Mouse (Mus musculus): ENCODE results near the gene Pth1r.
A peak's percentile ranks its signal among the peaks of the same experiment; 100 is the strongest.

Pth1r gene

DNA sequence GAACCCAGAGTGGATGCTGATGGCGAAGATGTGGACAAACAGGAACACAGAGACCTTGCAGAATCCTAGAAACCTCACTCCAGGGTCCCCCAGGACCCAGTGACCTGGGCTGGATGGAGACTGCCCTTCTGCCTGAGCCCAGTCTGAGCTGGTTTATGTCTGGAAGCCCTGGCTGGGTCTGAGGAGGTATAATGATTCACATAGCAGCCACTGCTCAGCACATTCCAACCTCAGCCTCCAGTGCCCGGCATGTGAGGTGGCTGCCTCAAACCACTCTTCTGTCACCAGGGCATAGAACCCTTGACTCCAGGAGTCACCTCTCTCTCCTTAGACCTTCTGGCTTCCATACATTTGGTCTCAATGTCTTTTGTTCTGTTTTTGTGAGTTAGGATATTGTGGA lies 1.5 kb upstream of the Pth1r start:
- DNase-seq (ENCODE audit: low spot score) = no peak

DNA sequence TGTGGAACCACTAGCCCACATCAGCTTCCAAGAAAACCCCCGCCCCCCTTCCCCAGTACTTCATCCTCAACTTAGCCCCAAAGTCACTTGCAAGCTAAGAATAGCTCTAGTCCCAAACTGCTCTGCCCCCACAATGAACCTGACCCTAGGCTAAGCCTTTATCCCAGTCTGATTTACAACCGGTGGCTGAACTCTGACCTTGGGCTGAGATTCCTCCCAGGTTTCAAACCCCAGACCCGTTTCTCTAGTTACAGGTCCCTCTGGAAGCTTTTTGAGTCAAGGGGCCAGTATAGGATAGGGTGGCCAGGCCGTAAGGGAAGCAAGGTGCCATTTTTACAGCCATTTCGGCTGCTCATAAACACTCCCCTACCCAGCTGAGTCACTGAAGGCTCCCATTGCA lies 707 bp downstream of the Pth1r start:
- no peak for DNase-seq (ENCODE audit: low spot score)

DNA sequence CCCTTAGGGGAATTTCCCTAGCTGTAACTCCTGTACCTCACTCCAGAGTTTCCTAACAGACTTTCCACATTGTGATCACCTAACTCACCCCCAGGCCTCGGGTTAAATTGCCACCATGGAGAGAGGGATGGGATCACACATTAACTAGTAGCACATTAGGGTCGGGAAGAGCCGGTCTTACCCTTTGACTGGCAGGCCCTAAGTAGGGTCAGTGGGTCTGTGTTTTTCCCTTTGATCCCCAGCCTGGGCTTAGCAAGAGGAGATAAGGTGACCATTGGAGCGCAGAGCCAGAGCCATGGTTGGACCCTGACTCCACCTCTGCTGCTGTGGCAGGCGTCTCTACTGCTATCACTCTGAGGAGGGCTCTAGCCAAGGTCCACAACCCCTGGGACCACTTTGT lies 1.2 kb downstream of the Pth1r start:
- no peak for DNase-seq (ENCODE audit: low spot score)

DNA sequence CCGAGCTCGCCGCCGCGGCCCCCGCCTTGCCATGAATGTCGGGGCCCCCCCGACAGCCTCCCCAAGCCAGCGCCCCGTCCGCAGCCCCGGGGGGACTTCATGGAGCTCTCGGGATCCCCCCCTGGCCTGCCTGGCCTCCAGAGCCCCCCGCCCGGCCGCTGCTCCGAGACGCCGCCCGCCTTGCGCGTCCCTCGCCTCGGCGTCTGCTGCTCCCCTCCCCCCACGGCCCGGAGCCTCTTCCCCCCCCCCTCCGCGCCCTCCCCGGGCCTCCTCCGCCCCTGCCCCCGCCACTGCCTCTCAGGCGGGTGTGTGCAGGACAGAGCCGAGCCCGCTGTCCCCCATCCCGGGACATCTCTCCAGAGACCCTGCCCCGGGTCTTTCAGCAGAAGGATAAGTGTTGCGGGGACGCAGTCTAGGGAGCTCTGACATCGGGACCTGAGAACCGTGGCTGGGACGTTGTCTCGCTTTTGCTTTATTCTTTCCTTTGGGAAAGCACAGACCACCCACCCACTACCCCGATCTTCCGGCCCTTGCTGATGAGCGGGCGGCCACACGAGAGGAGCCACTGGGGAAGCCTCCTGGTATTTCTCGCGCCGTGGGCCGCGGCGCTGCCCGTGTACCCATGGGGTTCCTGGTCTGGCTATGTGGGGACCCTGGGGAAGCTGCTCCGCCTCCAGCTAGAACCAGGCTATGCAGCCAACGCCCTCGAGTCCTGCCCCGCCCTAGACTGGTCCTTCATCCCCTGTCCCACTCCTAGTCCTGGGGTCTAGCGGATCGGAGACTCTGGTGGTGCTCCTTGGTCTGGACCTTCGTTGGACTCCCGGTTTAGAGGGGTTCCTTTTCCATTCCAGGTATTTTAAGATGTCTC lies 3.3 kb downstream of the Pth1r start:
- no peak for DNase-seq (ENCODE audit: low spot score)

DNA sequence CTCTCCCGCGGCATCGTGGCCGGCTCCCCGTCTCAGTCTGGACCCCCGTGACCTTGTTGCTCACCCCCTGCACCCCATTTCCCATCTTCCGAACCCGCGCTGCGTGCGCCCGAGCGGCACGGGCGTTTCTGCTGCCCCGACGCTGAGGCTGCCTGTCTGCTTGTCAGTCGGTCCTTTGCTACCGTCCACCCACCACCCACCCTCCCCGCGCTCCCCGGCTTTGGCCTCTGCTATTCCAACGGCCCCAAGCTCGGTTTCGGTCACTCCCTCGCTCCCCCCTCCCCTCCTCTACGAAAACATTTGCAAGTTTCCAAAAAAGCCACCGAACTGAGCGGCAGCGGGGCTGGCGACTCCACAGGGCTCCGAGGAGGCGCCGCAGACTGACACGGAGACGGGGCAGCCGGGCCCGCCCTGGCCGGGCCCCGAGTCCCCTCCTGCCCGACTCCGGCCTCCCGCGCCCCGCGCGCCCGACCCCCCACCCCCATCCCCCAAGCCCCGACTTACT lies 3.9 kb downstream of the Pth1r start:
- DNase-seq (ENCODE audit: low spot score) = no peak

DNA sequence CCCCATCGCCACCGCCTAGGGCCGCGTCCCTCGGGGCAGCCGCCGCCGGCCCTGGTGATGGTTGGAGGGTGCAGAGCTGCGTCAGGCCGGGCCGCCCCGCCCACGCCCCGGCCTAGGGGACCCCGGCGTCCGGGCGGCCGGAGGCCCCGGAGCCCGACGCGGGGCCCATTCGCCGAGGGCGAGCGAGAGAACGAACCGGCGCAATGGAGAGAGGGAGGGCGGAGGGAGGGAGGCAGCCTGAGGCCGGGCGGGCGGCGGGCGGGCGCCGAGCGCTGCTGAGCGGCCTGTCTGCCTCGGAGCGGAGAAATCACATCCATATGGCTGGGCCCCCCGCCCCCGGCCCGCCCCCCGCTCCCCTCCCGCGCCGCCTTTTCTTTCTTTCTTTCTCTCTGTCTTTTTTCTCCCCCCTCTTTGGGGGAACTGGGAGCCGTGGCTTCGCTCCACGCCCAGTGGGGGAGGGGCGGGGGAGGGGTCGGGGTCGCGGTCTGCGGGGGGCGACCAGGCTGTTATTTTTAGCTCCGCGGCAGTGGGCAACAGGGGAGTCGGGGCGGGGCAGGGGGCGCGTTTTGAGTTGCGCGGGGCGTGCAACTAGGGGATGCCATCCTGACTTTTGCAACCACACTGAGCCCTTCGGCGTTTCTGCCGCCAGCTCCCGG lies 4.5 kb downstream of the Pth1r start:
- no peak for DNase-seq (ENCODE audit: low spot score)

DNA sequence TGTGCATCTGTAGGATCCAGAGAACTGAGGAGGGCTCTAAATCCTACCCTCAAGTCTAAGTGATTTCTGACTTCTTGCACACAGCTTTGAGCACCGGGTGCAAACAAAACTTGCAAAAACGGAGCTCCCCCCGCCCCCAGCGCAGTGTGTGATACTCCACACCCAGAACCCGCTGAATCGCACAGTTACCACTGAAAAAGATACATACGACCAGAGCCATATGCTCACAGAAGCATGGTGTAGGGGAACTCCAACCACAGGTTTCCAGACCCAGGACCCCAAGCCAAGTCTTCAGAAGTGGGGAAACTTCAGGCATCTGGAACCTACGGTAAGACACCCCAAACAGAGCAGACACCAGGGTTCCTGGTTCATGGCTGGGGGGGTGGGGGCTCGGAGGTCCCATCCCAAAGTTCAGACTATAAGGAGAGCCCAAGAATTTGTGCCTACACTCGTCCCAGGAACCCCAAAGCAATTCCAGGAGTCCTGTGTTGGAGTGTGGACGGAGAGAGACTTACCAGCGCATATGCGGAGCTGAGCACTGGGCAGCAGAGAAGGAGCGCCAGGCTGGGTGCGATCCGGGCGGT lies 5.1 kb downstream of the Pth1r start, which contains the start of gene Myl3:
Gene Myl3 (plus strand): TSS at position 151 of the 584 bp plus-strand sequence.
- no peak for DNase-seq (ENCODE audit: low spot score)

DNA sequence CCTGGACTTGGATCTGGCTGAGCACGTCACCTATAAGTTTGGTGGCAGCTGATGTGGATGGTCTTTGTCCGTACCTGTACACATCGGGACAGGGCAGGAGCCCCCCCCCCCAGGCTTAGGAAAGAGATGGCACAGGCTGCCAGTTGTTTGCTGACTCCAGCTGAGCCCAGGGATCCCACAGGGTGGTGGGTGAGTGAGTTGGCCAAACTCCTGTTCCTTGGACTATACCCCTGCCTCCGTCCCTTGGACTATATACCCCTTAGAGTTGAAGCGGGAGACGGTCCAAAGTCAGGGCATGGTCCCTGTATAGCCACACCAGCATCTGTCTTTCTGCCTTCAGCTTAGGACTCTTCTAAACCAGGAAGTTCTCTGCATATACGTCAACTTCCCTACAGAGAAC lies 7.0 kb downstream of the Pth1r start:
- no peak for DNase-seq (ENCODE audit: low spot score)

DNA sequence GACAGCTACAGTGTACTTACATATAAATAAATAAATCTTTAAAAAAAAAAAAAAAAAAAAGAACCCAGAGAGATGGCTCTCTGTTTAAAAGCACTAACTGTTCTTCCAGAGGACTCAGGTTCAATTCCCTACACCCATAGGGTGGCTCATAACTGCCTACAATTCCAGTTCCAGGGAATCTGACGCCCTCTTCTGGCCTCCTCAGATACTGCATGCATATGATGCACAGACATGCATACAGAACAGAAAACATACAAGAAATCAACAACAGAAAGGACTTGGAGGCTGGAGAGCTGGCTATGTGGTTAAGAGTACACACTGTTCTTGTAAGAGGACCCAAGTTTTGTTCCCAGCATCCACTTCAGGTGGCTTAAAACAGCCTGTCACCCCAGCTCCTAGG lies 8.9 kb downstream of the Pth1r start:
- no peak for DNase-seq (ENCODE audit: low spot score)

DNA sequence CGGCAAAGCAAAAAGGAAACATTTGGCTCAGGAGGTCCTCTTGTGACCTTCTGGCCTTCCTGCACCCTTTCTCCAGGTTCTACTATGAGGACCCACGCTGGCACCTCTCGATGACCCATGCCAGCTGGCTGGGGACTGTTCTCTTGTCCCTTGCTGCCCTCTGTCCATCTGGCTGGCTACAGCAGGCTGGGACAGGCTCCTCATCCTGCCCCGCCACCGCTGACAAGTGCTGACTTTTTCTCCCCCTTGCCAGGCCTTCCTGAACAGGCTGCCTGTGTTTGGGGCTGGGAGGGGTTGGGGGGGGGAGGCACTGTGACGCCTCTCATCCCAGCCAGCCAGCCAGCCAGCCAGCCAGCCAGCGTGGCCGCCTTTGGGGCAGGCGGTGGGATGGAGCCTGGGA lies 10.6 kb downstream of the Pth1r start:
- no peak for DNase-seq (ENCODE audit: low spot score)

DNA sequence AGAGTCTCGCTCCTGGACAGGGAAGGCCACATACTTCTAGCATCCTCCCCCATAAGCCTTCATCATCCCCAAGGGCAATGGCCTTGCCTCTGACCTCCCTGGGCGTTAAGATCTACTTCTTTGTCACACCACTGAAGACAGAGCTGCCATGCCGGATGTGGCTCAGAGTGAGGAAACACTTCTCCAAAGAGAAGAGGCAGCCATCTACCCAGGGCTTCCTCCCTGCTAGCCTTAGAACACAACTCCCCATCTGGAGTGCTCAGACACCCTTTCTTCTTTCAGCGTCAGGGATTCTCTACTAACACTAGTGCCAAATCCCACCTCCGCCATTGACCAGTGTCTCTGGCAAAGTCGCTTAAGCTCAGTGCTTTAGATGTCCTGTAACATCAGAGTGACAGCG lies 12.8 kb downstream of the Pth1r start:
- no peak for DNase-seq (ENCODE audit: low spot score)

DNA sequence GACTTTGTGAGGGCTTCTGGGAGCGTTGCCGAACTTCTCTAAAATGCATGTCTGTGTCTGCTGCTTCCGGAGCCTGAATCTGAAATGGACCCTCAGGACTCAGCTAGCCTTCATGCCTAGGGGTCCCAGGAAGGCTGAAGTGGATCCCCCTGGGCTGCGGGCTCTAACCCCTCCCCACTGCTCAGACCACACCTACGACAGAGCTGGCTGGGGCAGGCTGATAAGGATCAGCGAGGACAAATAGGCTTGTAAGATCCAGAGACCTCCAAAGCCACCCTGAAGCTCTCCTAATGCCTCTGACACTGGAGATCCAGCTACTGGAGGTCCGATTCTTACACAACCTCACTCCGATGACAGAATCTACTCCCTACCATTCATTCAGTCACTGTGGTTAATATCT lies 13.8 kb downstream of the Pth1r start:
- DNase-seq (ENCODE audit: low spot score) = no peak

DNA sequence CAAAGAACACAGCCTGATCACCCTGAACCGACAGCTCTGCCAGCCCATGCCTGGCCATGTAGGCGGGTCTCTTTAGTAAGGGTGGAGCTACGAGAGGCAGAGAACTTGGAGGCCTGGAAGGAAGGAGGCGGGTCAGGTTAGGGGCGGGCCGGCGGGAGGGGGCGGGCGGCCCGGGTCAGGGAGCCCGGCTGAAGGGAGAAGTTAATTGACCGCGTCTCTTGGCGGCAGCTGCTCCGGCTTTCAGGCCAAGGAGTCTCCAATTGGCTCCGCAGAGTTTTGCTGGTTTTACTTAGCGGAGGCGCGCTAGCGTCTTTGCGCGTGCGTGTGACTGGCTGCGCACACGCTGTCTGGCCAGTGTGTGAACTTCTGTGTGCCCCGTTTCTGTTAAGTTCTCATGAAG lies 14.3 kb downstream of the Pth1r start:
- DNase-seq (ENCODE audit: low spot score) = peak; percentile 57

DNA sequence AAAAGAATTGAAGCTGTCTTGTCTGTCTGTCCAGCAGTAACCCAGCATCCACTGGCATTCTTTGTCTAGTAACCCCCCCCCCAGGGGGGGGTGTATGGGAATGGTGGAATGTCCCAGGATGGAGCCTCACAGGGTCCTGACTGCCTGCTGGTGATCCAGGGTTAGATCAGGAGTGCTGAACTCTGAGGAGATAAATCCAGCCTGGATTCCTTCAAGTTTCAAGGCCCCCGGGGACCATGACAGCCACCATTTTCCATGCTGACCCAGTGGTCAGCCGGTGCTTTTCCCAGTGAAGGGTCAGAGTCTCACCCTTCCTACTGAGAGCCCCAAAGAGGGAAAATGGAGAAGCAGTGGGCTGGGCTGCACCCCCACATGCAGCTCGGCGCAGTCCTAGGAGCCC lies 15.1 kb downstream of the Pth1r start:
- no peak for DNase-seq (ENCODE audit: low spot score)

DNA sequence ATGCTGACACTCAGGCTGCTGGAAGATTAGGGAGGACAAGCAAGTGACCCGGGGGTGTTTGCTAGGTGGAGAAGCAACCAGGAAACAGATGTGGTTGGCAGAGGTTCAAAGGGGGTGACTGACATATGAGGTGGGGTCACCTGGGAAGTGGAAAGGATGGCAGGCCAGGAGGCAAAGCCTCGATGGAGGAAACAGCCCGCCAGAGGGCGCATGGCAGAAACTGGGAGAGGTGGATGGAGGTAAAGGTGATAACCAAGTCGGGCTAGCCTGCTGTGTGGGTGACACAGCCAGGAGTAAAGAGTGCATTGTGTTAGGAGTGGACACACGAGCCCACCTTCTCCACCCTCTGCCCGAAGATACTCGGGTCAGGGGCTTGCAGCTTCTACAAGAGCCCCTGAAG lies 17.1 kb downstream of the Pth1r start:
- DNase-seq (ENCODE audit: low spot score) = peak; percentile 51

DNA sequence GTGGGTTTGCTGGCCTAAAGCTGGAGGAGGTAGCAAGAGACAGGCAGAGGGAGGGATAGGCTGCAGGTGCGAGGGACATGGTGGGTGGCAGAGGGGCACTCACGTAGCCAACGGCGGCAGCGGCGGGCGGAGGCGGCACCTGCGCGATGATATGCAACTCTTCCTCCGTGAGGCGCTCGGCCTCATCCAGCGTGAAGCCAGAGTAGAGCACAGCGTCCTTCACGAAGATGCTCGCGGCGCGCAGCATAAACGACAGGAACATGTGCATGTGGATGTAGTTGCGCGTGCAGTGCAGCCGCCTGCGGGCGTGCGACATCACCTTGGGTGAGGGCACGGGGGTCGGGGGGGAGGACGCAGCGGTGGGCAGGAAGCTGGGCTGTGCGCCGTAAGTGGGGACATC lies 20.1 kb downstream of the Pth1r start:
- no peak for DNase-seq (ENCODE audit: low spot score)

DNA sequence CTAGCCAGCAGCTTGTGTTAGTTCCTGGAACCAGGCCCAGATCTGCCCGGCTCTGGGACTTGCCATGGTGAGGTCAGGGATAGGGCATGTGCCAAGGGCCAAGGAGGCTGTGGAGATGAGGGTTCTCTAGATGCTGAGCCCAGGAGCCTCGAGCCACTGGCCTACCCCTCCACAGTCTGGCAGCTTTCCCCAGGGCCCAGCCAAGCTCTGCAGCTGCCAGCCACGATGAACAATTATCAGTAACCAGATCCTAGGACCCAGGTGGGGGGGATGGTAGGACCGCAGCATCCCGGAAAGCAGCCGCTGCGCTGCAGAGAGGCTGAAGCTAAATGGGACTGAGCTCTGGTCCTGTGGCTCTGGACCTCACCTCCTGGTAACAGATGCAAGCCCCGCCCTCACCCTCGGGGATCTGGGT lies 21.2 kb downstream of the Pth1r start:
- DNase-seq (ENCODE audit: low spot score) = no peak

DNA sequence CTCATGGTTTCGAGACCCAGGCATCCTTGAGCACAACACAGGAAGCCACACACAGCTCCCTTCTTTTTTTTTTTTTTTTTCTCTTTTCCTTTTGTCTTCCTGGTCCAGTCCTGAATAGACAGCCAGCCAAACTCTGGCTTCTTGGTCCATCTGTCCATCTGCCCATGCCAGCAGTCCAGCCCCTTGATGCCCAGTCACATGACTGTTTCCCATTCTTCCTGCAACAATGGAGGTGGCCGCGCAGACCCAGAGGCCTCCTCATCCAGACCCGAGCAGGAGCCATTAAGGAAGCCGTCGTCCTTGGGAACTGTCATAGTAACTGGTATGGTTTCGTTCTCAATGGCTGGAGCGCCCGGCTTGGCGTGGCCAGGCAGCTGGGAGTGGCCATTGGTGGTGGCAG lies 24.9 kb downstream of the Pth1r start:
- no peak for DNase-seq (ENCODE audit: low spot score)

DNA sequence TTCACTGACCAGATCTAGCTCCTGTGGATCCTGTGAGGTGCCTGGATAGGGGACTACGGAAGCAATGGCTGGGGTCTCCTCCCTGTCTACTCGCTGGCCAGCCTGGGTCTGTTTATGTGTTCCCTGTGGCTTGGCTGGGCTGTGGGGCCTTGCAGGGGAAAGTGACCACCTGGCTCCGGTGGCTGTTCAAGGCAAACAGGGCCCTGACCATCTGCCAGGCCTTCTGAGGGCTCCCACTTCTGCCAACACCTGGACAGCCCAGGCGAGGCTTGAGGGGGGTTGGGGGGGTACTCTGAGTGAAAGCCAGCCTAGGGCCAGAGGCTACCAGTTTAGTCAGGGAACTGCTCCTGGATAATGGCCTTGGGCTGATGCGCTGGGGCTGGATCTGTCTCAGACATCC lies 27.0 kb downstream of the Pth1r start:
- no peak for DNase-seq (ENCODE audit: low spot score)

DNA sequence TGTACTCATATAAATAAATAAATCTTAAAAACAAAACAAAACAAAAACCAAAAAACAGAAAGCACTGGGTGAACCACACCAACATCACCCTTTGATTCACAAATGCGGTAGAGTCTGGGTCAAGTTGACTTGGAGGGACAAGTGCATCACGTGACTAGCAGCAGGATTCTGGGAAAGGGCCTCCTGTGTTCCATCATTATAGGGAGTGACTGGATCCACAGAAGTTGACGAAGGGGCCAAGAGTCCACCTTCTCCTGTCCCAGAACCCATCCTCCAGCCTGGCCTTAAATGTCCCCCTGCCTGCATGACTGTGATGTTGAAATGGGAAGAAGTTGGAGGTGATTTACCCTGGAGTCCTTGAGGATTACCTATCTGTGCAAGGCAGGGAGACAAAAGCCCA lies 28.1 kb downstream of the Pth1r start:
- no peak for DNase-seq (ENCODE audit: low spot score)

DNA sequence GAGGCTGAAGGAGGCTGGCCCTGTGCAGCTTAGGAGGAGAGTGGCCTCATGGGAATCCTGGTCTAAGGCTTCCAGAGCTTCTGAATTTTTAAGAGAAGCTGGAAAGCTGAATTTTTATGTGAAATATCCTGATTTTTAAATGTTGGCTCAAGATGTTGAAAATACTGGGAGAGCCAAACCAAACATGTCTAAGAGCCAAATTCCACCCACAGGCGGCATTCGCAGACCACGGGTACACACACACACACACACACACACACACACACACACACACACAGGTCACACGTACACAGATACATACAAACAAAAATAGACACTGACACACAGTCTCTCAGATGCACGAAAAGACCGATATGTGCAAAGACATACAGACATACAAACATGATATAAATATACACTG lies 28.9 kb downstream of the Pth1r start:
- no peak for DNase-seq (ENCODE audit: low spot score)

DNA sequence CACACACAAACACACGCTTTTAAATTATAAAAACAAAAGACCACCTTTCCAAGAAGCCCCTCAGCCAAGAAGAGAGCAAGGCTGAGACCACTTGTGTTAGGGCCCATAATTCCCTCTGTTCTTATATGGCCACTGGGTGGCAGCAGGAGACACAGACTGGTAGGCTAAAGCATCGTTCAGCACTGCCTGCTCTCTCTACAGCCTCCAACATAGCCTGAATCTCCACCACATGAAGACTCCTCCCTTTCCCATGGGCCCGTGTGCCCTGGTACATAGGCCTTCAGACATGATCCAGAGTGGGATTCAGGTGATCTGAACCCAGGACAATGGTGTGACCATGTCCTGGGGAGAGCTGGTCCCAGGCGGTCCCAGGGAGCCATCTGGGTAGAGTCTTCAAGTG lies 30.2 kb downstream of the Pth1r start:
- DNase-seq (ENCODE audit: low spot score) = peak; percentile 40

DNA sequence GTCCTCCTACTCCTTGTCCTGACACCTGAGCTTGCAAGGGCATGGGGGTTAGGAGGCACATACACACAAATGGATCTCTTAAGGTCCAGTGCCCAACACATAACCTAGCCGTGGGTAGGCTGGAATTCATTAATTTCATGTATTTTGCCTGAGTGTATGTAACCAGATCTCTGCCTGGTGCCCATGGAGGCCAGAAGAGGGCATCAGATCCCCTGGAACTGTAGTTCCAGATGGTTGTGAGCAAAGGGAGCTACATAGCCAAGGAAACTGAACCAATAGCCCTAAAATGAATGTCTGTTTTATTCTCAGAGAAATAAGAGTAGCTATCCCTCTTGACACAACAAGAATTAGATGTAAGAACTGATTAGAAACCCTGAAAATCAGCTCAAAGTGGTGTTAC lies 31.5 kb downstream of the Pth1r start:
- no peak for DNase-seq (ENCODE audit: low spot score)
